Mouse (Mus musculus): ENCODE data around the gene Slit3.

Gene Slit3

GRCm38 (mm10) chr11:35676744-35677143 lies 555.7 kb downstream of the Slit3 start:
- no peak for DNase-seq (ENCODE audit: low read depth, low spot score)

- DNase-seq (ENCODE audit: low read depth, low spot score) = no peak
Measured at GRCm38 (mm10) chr11:35679976-35680375, 559.0 kb downstream of the Slit3 start.

GRCm38 (mm10) chr11:35687316-35687715 lies 566.3 kb downstream of the Slit3 start:
- no peak for DNase-seq (ENCODE audit: low read depth, low spot score)

- DNase-seq (ENCODE audit: low read depth, low spot score) = no peak
Measured at GRCm38 (mm10) chr11:35690515-35691281, 569.7 kb downstream of the Slit3 start.

GRCm38 (mm10) chr11:35693136-35693535 lies 572.1 kb downstream of the Slit3 start:
- DNase-seq (ENCODE audit: low read depth, low spot score) = peak; percentile 45

- DNase-seq (ENCODE audit: low read depth, low spot score) = no peak
Measured at GRCm38 (mm10) chr11:35693625-35694024, 572.6 kb downstream of the Slit3 start.

- DNase-seq (ENCODE audit: low read depth, low spot score) = no peak
Measured at GRCm38 (mm10) chr11:35697476-35697875, 576.5 kb downstream of the Slit3 start.

- no peak for DNase-seq (ENCODE audit: low read depth, low spot score)
Measured at GRCm38 (mm10) chr11:35698901-35699300, 577.9 kb downstream of the Slit3 start.

GRCm38 (mm10) chr11:35703471-35703870 lies 582.4 kb downstream of the Slit3 start:
- DNase-seq (ENCODE audit: low read depth, low spot score) = no peak

- no peak for DNase-seq (ENCODE audit: low read depth, low spot score)
Measured at GRCm38 (mm10) chr11:35704381-35704780, 583.4 kb downstream of the Slit3 start.

GRCm38 (mm10) chr11:35704927-35705326 lies 583.9 kb downstream of the Slit3 start:
- DNase-seq (ENCODE audit: low read depth, low spot score) = no peak

GRCm38 (mm10) chr11:35707431-35707830 lies 586.4 kb downstream of the Slit3 start:
- no peak for DNase-seq (ENCODE audit: low read depth, low spot score)

- no peak for DNase-seq (ENCODE audit: low read depth, low spot score)
Measured at GRCm38 (mm10) chr11:35711314-35711713, 590.3 kb downstream of the Slit3 start.

- DNase-seq (ENCODE audit: low read depth, low spot score) = no peak
Measured at GRCm38 (mm10) chr11:35718881-35719280, 597.9 kb downstream of the Slit3 start.

GRCm38 (mm10) chr11:35723876-35724275 lies 602.9 kb downstream of the Slit3 start:
- no peak for DNase-seq (ENCODE audit: low read depth, low spot score)

- DNase-seq (ENCODE audit: low read depth, low spot score) = no peak
Measured at GRCm38 (mm10) chr11:35726341-35726846, 605.4 kb downstream of the Slit3 start.

- DNase-seq (ENCODE audit: low read depth, low spot score) = no peak
Measured at GRCm38 (mm10) chr11:35728200-35728599, 607.2 kb downstream of the Slit3 start.

GRCm38 (mm10) chr11:35729186-35729585 lies 608.2 kb downstream of the Slit3 start:
- no peak for DNase-seq (ENCODE audit: low read depth, low spot score)

GRCm38 (mm10) chr11:35732366-35732765 lies 611.3 kb downstream of the Slit3 start:
- DNase-seq (ENCODE audit: low read depth, low spot score) = no peak

- no peak for DNase-seq (ENCODE audit: low read depth, low spot score)
Measured at GRCm38 (mm10) chr11:35736817-35737216, 615.8 kb downstream of the Slit3 start.

GRCm38 (mm10) chr11:35737262-35737661 lies 616.2 kb downstream of the Slit3 start:
- no peak for DNase-seq (ENCODE audit: low read depth, low spot score)

GRCm38 (mm10) chr11:35738102-35738501 lies 617.1 kb downstream of the Slit3 start:
- DNase-seq (ENCODE audit: low read depth, low spot score) = no peak

GRCm38 (mm10) chr11:35743586-35743985 lies 622.6 kb downstream of the Slit3 start:
- DNase-seq (ENCODE audit: low read depth, low spot score) = no peak
